Mouse (Mus musculus) liver, postnatal 0 days (tissue): ENCODE data around the gene Zpbp2. TPM values are rescaled to one million over a fixed set of nuclear protein-coding genes. Genes with fewer than 3 reads are reported as not detected.
A peak's percentile ranks its signal among the peaks of the same experiment; 100 is the strongest.

Experiments
- ATAC-seq: fragments of 200-750 bp; cut with Nextera tagmentation; 2 replicates; pipeline ENCODE4 v1.8.0; 2017; ENCODE audit warnings: mild to moderate bottlenecking, moderate library complexity
- DNase-seq: peaks from one replicate; pipeline ENCODE4 v3.0.0-alpha.2; 2016
- H3K27ac ChIP-seq: fragments of 300-500 bp; sonication (generic); 2 replicates; pipeline ENCODE4 v1.5.1; 2014; ENCODE audit warnings: antibody characterized with exemption, moderate library complexity, mild to moderate bottlenecking, low read depth
- H3K27me3 ChIP-seq: fragments of 300-500 bp; sonication (generic); 2 replicates; pipeline ENCODE4 v1.6.1; 2014; ENCODE audit warnings: low read length, control low read depth, mixed read lengths; ENCODE audit not compliant: insufficient read depth
- H3K36me3 ChIP-seq: fragments of 300-500 bp; sonication (generic); replicated peaks from 2 replicates; pipeline ENCODE4 v1.6.1; 2014; ENCODE audit warnings: mild to moderate bottlenecking, control low read depth, low read length, moderate library complexity, mixed read lengths; ENCODE audit not compliant: insufficient read depth
- H3K4me1 ChIP-seq: fragments of 300-500 bp; sonication (generic); 2 replicates; pipeline ENCODE4 v1.6.1; 2014; ENCODE audit warnings: antibody characterized with exemption, mild to moderate bottlenecking, control low read depth; ENCODE audit not compliant: insufficient read depth
- H3K4me2 ChIP-seq: fragments of 300-500 bp; sonication (generic); 2 replicates; pipeline ENCODE4 v1.6.1; 2014; ENCODE audit warnings: low read depth, mild to moderate bottlenecking, low read length, moderate library complexity, mixed read lengths
- H3K4me3 ChIP-seq: fragments of 300-500 bp; sonication (generic); 2 replicates; pipeline ENCODE4 v1.5.1; 2014; ENCODE audit warnings: low read depth, low read length
- H3K9ac ChIP-seq: fragments of 300-500 bp; sonication (generic); replicated peaks from 2 replicates; pipeline ENCODE4 v1.6.1; 2014; ENCODE audit warnings: mild to moderate bottlenecking, moderate library complexity
- H3K9me3 ChIP-seq: fragments of 300-500 bp; sonication (generic); 2 replicates; pipeline ENCODE4 v1.6.1; 2016; ENCODE audit warnings: mild to moderate bottlenecking, control low read depth, low read length, mixed read lengths
- CTCF ChIP-seq: sonication (generic); IDR thresholded peaks from 2 replicates; pipeline ENCODE4 v1.5.1; 2016; ENCODE audit warnings: antibody characterized with exemption, low read depth
- EP300 ChIP-seq: IDR thresholded peaks from 2 replicates; pipeline ENCODE4 v1.6.1; 2016; ENCODE audit warnings: antibody characterized with exemption, low read depth, mild to moderate bottlenecking
- WGBS: fragments of 180-500 bp; shearing (Covaris S2); extraction: QIAGEN DNeasy Blood & Tissue Kit; methylation state at CpG from one replicate; pipeline ENCODE4 v1.1.7; 2014; ENCODE audit not compliant: insufficient replicate concordance; 5-methylcytosine and 5-hydroxymethylcytosine counted together
- polyA plus RNA-seq: library from polyadenylated mRNA; unstranded; fragments of >200 nt; fragmentation: Nextera tagmentation; extraction: Ambion mirVana; gene quantifications from 2 replicates; pipeline ENCODE4 v1.2.1, GENCODE M21; 2015

Gene Zpbp2
- polyA plus RNA-seq, 1 experiment from 2014 or later, result 1.1 TPM

- TF ChIP-seq EP300 (no peak), CTCF (no peak)
- Histone ChIP-seq H3K4me3 (no peak overlapping the region), H3K9ac (no peak overlapping the region), H3K4me2 (no peak overlapping the region), H3K36me3 (no peaks in the 10 kb centered on the region), H3K27me3 (peaks cover 21% of the 10 kb centered on the region), H3K9me3 (no peaks in the 10 kb centered on the region), H3K27ac (no peak overlapping the region), H3K4me1 (peaks cover 2% of the 10 kb centered on the region; the same call in 1 of the 2 replicates)
- no peak for ATAC-seq
- WGBS, result 60% methylated on average over 6 of the region's 6 CpGs
- DNase-seq, result no peak
Observed at GRCm38 (mm10) chr11:98595021-98595420, 44.1 kb downstream of the Zpbp2 start.

GRCm38 (mm10) chr11:98595473-98595872 is 44.6 kb downstream of the Zpbp2 start:
- ATAC-seq, result no peak
- H3K4me2 ChIP-seq, result no peak overlapping the region
- no peak for TF ChIP-seq CTCF
- TF ChIP-seq EP300, result no peak

DNA sequence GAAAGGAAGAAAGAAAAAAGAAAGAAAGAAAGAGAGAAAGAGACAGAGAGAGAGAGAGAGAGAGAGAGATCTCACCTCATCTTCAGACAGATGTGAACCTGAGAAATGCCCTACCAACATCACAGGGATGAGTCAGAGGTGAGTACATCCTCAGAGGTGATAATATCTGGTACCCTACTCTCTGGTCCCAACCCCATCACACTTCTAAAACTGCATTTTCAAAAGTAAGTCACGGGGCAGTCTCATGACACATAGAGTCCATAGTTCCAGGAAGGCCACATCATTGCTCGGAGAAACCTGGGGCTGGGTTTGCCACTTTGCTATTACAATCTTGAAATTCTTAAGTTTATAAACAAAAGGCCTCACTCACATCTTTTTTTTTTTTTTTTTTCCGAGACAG is 45.1 kb downstream of the Zpbp2 start:
- WGBS, result 71% methylated on average over 3 of the region's 3 CpGs
- no peaks in the 10 kb centered on the region for H3K9me3 ChIP-seq
- peaks cover 30% of the 10 kb centered on the region for H3K27me3 ChIP-seq

More at GRCm38 (mm10) chr11:98595473-98595872, 44.6 kb downstream of the Zpbp2 start:
- Histone ChIP-seq H3K4me1 (peaks cover 2% of the 10 kb centered on the region; the same call in 1 of the 2 replicates), H3K27ac (no peak overlapping the region), H3K4me3 (no peak overlapping the region), H3K27me3 (peaks cover 25% of the 10 kb centered on the region), H3K9me3 (no peaks in the 10 kb centered on the region), H3K36me3 (no peaks in the 10 kb centered on the region), H3K9ac (no peak overlapping the region)
- DNase-seq, result no peak
- 56% methylated on average over 10 of the region's 10 CpGs for WGBS

GRCm38 (mm10) chr11:98597363-98597762 is 46.5 kb downstream of the Zpbp2 start:
- Histone ChIP-seq H3K4me3 (no peak overlapping the region), H3K36me3 (no peaks in the 10 kb centered on the region), H3K4me2 (no peak overlapping the region), H3K27me3 (peaks cover 43% of the 10 kb centered on the region), H3K9me3 (no peaks in the 10 kb centered on the region), H3K27ac (no peak overlapping the region), H3K9ac (no peak overlapping the region), H3K4me1 (peaks cover 7% of the 10 kb centered on the region; the same call in 1 of the 2 replicates)
- ATAC-seq (peak; percentile 68), DNase-seq (peak; percentile 89)
- WGBS, result 27% methylated on average over 6 of the region's 6 CpGs
- TF ChIP-seq CTCF (peak; percentile 92), EP300 (no peak)

More for the DNA sequence above, 45.1 kb downstream of the Zpbp2 start:
- H3K27ac ChIP-seq, result no peak overlapping the region
- H3K36me3 ChIP-seq, result no peaks in the 10 kb centered on the region
- DNase-seq (no peak), ATAC-seq (no peak)
- peaks cover 2% of the 10 kb centered on the region; the same call in 1 of the 2 replicates for H3K4me1 ChIP-seq
- H3K9ac ChIP-seq, result no peak overlapping the region
- no peak overlapping the region for H3K4me2 ChIP-seq
- TF ChIP-seq CTCF (no peak), EP300 (no peak)
- no peak overlapping the region for H3K4me3 ChIP-seq

- WGBS, result 76% methylated on average over 8 of the region's 8 CpGs
- Histone ChIP-seq H3K4me3 (no peak within 1 kb of the TSS), H3K27ac (no peak within 1 kb of the TSS), H3K27me3 (peaks cover 43% of the 10 kb centered on the region), H3K4me2 (no peak within 1 kb of the TSS), H3K36me3 (no peaks in the 10 kb centered on the region), H3K9me3 (no peaks in the 10 kb centered on the region), H3K9ac (no peak within 1 kb of the TSS), H3K4me1 (peaks cover 7% of the 10 kb centered on the region; the same call in 1 of the 2 replicates)
- ATAC-seq (no peak), DNase-seq (no peak)
- TF ChIP-seq CTCF (no peak), EP300 (no peak)
Observed at GRCm38 (mm10) chr11:98597991-98598390, 47.1 kb downstream of the Zpbp2 start, which contains the start of gene Lrrc3c. TSS of gene Lrrc3c (plus strand) at chr11:98598291.

DNA sequence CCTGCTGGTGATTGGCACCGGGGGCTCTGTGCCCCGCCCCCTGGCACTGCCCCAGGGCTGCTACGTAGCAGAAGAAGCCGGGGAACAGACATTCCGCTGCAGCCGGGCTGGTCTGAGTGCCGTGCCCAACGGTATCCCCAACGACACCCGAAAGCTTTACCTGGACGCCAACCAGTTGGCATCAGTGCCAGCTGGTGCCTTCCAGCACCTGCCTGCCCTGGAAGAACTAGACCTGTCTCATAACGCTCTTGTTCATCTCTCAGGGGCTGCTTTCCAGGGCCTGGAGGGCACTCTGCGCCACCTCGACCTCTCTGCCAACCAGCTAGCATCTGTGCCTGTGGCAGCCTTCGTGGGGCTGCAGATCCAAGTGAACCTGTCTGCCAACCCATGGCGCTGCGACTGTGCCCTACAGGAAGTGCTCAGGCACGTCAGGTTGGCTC is 48.0 kb downstream of the Zpbp2 start:
- ATAC-seq (no peak), DNase-seq (no peak)
- no peak overlapping the region for H3K9ac ChIP-seq
- H3K36me3 ChIP-seq, result no peaks in the 10 kb centered on the region
- no peak overlapping the region for H3K4me2 ChIP-seq
- 59% methylated on average over 18 of the region's 18 CpGs for WGBS
- H3K27ac ChIP-seq, result no peak overlapping the region
- H3K27me3 ChIP-seq, result peaks cover 43% of the 10 kb centered on the region
- H3K4me1 ChIP-seq, result peaks cover 7% of the 10 kb centered on the region; the same call in 1 of the 2 replicates
- TF ChIP-seq CTCF, result no peak
- no peak for TF ChIP-seq EP300
- H3K4me3 ChIP-seq, result no peak overlapping the region
- no peaks in the 10 kb centered on the region for H3K9me3 ChIP-seq

DNA sequence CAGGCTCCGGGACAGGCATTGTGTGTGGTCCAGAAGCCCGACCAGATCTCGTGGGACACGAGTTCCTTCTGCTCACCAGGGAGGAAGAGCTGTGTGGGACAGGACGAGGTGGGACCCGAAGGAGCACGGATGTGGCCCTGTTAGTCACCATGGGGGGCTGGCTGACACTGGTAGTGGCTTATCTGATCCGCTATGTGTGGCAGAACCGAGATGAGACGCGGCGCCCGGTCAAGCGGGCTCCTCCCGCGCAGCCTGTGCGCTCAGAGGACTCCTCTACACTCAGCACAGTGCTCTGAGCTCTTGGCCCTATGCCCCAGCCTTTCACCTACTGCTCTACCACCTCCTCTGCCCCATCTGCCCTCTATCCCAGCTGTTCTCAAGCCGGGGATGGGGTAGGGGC is 48.4 kb downstream of the Zpbp2 start:
- 15% methylated on average over 18 of the region's 18 CpGs for WGBS
- no peak overlapping the region for H3K9ac ChIP-seq
- peaks cover 7% of the 10 kb centered on the region; the same call in 1 of the 2 replicates for H3K4me1 ChIP-seq
- ATAC-seq (no peak), DNase-seq (no peak)
- H3K27me3 ChIP-seq, result peaks cover 43% of the 10 kb centered on the region
- no peak overlapping the region for H3K4me2 ChIP-seq
- no peak overlapping the region for H3K4me3 ChIP-seq
- H3K9me3 ChIP-seq, result no peaks in the 10 kb centered on the region
- TF ChIP-seq CTCF (no peak), EP300 (no peak)
- no peak overlapping the region for H3K27ac ChIP-seq
- no peaks in the 10 kb centered on the region for H3K36me3 ChIP-seq
